Mouse (Mus musculus) C2C12 (cell line): ENCODE data around the gene Magi1. TPM values are rescaled to one million over a fixed set of nuclear protein-coding genes. Genes with fewer than 3 reads are reported as not detected.
"Not testable (repeated sequence)": the region's sequence is repeated elsewhere in the genome, so short reads cannot be mapped to it uniquely, and the experiment has no call there.

ENCODE experiments used
- H3K27me3 ChIP-seq: one replicate; pipeline ENCODE4 v1.6.1; 2011; ENCODE audit not compliant: control insufficient read depth, insufficient read depth, insufficient read length
- H3K36me3 ChIP-seq: one replicate; pipeline ENCODE4 v1.6.1; 2011; ENCODE audit not compliant: control insufficient read depth, insufficient read depth
- H3K4me3 ChIP-seq: one replicate; pipeline ENCODE4 v1.5.1; 2011; ENCODE audit warnings: mild to moderate bottlenecking, control low read depth; ENCODE audit not compliant: poor library complexity, insufficient read depth, severe bottlenecking
- H3K79me2 ChIP-seq: one replicate; pipeline ENCODE4 v1.6.1; 2011; ENCODE audit not compliant: control insufficient read depth, insufficient read depth
- H3K79me3 ChIP-seq: one replicate; pipeline ENCODE4 v1.6.1; 2011; ENCODE audit warnings: low read depth, control low read depth
- H3ac ChIP-seq: one replicate; pipeline ENCODE3; 2011; ENCODE audit warnings: low read depth; ENCODE audit not compliant: control insufficient read depth, insufficient read length
- CEBPB ChIP-seq: IDR thresholded peaks from one replicate; pipeline ENCODE4 v1.6.1; 2011; ENCODE audit warnings: low read depth, mild to moderate bottlenecking, control low read depth, moderate library complexity
- CTCF ChIP-seq: IDR thresholded peaks from one replicate; pipeline ENCODE4 v1.5.1; 2011; ENCODE audit not compliant: control insufficient read depth, insufficient read depth, insufficient read length
- FOSL1 ChIP-seq: IDR thresholded peaks from one replicate; pipeline ENCODE4 v1.8.0; 2011; ENCODE audit warnings: mild to moderate bottlenecking, low read length; ENCODE audit not compliant: poor library complexity, insufficient read depth, severe bottlenecking
- MAX ChIP-seq: IDR thresholded peaks from one replicate; pipeline ENCODE4 v1.6.1; 2011; ENCODE audit warnings: mild to moderate bottlenecking, control low read depth
- MYOD1 ChIP-seq: IDR thresholded peaks from one replicate; pipeline ENCODE4 v1.6.1; 2011; ENCODE audit warnings: low read depth; ENCODE audit not compliant: control insufficient read depth, insufficient read length
- MYOG ChIP-seq: IDR thresholded peaks from one replicate; pipeline ENCODE4 v1.6.1; 2011; ENCODE audit not compliant: control insufficient read depth, insufficient read length; ENCODE audit errors: extremely low read depth
- USF1 ChIP-seq: IDR thresholded peaks from one replicate; pipeline ENCODE4 v1.6.1; 2011; ENCODE audit warnings: low read depth, mild to moderate bottlenecking, control low read depth, moderate library complexity
- polyA plus RNA-seq: library from polyadenylated mRNA; unstranded; fragments of >200 nt; fragmentation: generic; extraction: Trizol; gene quantifications from one replicate; pipeline ENCODE4 v1.2.1, GENCODE M21; 2012; ENCODE audit warnings: missing spikeins

Gene Magi1
- polyA plus RNA-seq, 1 experiment, result 3.8 TPM

DNA sequence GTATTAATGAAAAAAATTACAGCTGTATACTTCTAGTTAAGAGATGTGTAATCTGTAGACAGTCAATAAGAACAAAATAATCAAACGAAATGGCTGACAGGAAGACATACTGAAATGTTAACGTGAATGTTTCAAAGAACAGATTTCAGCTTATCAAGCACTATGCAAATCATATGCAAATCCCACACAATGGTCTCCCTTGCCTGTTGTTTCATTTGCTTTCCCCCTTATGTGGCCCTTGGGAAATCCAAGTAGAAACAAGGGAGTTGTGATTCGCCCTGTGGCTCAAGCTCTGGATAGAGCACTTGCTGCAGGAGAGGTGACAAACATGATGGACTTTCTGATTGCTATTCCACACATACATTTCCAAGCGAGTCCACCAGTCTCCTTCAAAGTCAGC is 275.1 kb downstream of the Magi1 start:
- no peak for TF ChIP-seq MYOD1
- TF ChIP-seq FOSL1, result no peak
- TF ChIP-seq CEBPB, result no peak
- no peak for TF ChIP-seq MAX
- no peak for TF ChIP-seq CTCF
- TF ChIP-seq USF1, result no peak
- TF ChIP-seq MYOG, result no peak
- H3K79me3 ChIP-seq, result no peaks in the 10 kb centered on the region
- H3K4me3 ChIP-seq, result no peak overlapping the region
- no peaks in the 10 kb centered on the region for H3K27me3 ChIP-seq
- H3K79me2 ChIP-seq, result no peaks in the 10 kb centered on the region
- H3K36me3 ChIP-seq, result no peaks in the 10 kb centered on the region
- no peak overlapping the region for H3ac ChIP-seq

DNA sequence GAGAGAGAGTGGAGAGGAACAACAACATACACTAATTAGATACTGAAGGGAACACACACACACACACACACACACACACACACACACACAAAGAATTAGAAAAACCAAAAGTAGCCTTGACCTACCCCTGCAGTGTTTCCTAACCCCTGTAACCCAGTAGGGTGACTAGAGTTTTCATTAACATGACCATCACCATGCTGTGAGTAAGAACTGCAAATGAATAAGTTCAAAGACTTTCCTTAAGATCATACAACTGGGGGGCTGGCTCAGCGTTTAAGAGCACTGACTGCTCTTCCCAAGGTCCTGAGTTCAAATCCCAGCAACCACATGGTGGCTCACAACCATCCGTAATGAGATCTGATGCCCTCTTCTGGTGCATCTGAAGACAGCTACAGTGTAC is 280.1 kb downstream of the Magi1 start:
- not testable (repeated sequence) for H3K79me2 ChIP-seq, H3K27me3 ChIP-seq, H3ac ChIP-seq

DNA sequence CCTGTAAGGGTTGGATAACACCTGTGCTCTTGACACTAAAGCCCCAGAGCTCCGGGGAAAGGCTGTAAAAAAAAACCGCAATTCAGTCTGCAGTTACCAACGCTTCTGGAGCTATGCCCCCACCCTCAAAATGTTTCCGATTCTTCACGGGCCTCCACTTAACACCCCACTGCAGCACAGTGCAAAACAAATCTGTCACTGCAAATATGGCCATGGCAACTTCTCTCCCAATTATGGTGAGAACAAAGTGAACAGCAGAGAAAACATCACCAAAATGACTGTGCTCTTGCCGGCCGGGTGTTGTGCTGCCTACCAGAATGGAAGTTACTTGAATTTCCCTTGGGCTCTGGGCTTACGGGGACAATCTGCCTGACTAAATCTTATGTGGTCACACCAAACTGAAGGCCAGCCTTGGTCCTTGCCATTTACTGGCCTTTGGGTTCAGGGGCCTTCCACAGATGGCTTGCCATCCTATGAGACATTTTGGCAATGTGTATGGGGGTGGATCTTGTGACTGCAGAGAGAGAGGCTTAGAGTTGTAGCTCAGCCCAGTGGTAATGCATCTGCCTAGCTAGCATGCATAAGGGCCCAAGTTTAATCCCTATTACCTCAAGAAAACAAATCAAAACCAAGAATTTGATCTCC is 286.8 kb downstream of the Magi1 start:
- Histone ChIP-seq H3K36me3 (no peaks in the 10 kb centered on the region), H3K79me2 (no peaks in the 10 kb centered on the region), H3K4me3 (no peak overlapping the region), H3ac (no peak overlapping the region), H3K79me3 (peaks cover 3% of the 10 kb centered on the region), H3K27me3 (no peaks in the 10 kb centered on the region)
- TF ChIP-seq MAX (no peak), MYOD1 (no peak), USF1 (no peak), FOSL1 (no peak), CEBPB (no peak), MYOG (no peak), CTCF (no peak)

More for the DNA sequence above, 280.1 kb downstream of the Magi1 start:
- H3K4me3 ChIP-seq, H3K79me3 ChIP-seq, H3K36me3 ChIP-seq: not testable (repeated sequence)

- Histone ChIP-seq H3ac (no peak overlapping the region), H3K4me3 (no peak overlapping the region), H3K79me2 (no peaks in the 10 kb centered on the region), H3K27me3 (no peaks in the 10 kb centered on the region), H3K36me3 (no peaks in the 10 kb centered on the region), H3K79me3 (peaks cover 1% of the 10 kb centered on the region)
- TF ChIP-seq USF1 (no peak), MYOG (no peak), CEBPB (no peak), MYOD1 (no peak), FOSL1 (no peak), MAX (no peak), CTCF (no peak)
Measured at GRCm38 (mm10) chr6:93987561-93987960, 296.2 kb downstream of the Magi1 start.

DNA sequence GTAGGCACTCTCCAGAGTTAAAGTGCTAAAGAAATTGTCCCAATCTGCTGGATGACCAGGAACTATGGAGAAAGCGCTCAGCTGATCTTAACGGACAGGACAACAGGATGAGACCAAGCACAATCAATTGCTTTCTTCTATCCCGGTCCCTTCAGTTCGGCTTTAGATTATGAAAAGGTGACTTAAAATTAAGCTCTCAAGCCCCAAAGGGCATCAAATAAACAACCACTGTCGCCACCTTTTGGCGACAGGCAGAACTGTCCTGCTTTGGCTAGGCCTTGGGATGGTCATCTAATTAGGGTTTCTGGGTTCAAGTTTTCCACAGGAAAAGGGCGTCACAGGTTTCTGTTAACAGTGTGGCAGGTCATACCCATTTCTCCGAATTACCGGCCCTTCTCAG is 298.6 kb downstream of the Magi1 start:
- Histone ChIP-seq H3K27me3 (no peaks in the 10 kb centered on the region), H3K36me3 (no peaks in the 10 kb centered on the region), H3K79me3 (peaks cover 1% of the 10 kb centered on the region), H3ac (no peak overlapping the region), H3K79me2 (no peaks in the 10 kb centered on the region), H3K4me3 (no peak overlapping the region)
- TF ChIP-seq MYOG, result no peak
- TF ChIP-seq FOSL1, result no peak
- TF ChIP-seq USF1, result no peak
- TF ChIP-seq CEBPB, result no peak
- no peak for TF ChIP-seq MAX
- TF ChIP-seq MYOD1, result no peak
- no peak for TF ChIP-seq CTCF

- Histone ChIP-seq H3K27me3 (no peaks in the 10 kb centered on the region), H3K79me3 (peaks cover 1% of the 10 kb centered on the region), H3K36me3 (no peaks in the 10 kb centered on the region), H3K4me3 (no peak overlapping the region), H3K79me2 (no peaks in the 10 kb centered on the region), H3ac (no peak overlapping the region)
- TF ChIP-seq MAX, result no peak
- no peak for TF ChIP-seq CTCF
- no peak for TF ChIP-seq MYOD1
- TF ChIP-seq FOSL1, result no peak
- TF ChIP-seq USF1, result no peak
- no peak for TF ChIP-seq CEBPB
- no peak for TF ChIP-seq MYOG
Measured at GRCm38 (mm10) chr6:93983551-93983950, 300.2 kb downstream of the Magi1 start.
